Mouse (Mus musculus) E14TG2a.4 (cell line): ENCODE results near the gene Ncoa3.

Source experiments
- CTCF ChIP-seq: conservative IDR thresholded peaks from 2 replicates; pipeline ENCODE4 v1.5.1; 2014; ENCODE audit warnings: low read length
- NANOG ChIP-seq: IDR thresholded peaks from 2 replicates; pipeline ENCODE4 v1.6.1; 2014; ENCODE audit warnings: borderline replicate concordance, low read length, mixed read lengths

DNA sequence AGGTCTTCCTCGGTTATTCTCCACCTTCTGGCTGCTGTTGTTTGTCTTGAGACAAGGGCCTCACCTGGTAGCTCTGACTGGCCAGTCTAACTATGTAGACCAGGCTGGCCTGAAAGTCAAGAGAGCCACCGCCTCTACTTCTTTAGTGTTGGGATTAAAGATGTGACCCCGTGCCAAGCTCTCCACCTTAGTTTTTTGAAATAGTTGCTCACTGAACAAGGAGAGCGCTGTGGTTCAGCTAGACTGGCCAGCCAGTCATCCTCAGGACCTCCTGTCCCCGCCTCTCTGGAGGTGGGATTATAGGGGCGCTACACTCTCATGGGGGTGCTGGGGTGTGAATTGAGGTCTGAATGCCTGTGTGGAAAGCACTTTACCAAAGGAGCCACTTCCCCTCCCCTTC lies 7.5 kb upstream of the Ncoa3 start:
- no peak for TF ChIP-seq CTCF
- no peak for TF ChIP-seq NANOG
